Mouse (Mus musculus): ENCODE results near the gene Cnr2. TPM values are rescaled to one million over a fixed set of nuclear protein-coding genes. Genes with fewer than 3 reads are reported as not detected.
A peak's percentile ranks its signal among the peaks of the same experiment; 100 is the strongest.

The Cnr2 gene
- polyA plus RNA-seq, 1 experiment from 2014 or later = 0.06 TPM

GRCm38 (mm10) chr4:135856223-135857091, 38.7 kb upstream of the Cnr2 start:
- no peaks in the 10 kb centered on the region for H3K27me3 ChIP-seq (ENCODE audit: control insufficient read depth, insufficient read depth, low read depth, low read length)
- H3K4me2 ChIP-seq (ENCODE audit: low read length) = peak overlapping the region; percentile 53
- ATAC-seq = peak; percentile 78
- peak overlapping the region; percentile 95 for H3K9ac ChIP-seq (ENCODE audit: low read depth, low read length)
- WGBS = under 1% methylated on average over 75 of the region's 91 CpGs
- no peaks in the 10 kb centered on the region for H3K36me3 ChIP-seq (ENCODE audit: control insufficient read depth, insufficient read depth, low read length)
- peak overlapping the region; percentile 98 for H3K4me3 ChIP-seq (ENCODE audit: low read depth, low read length)
- no peaks in the 10 kb centered on the region for H3K9me3 ChIP-seq (replicated peaks; ENCODE audit: control insufficient read depth, low read length, poor library complexity, severe bottlenecking)
- peak overlapping the region; percentile 96 for H3K27ac ChIP-seq (ENCODE audit: low read length)
- H3K4me1 ChIP-seq (ENCODE audit: control insufficient read depth, insufficient read depth, low read length) = peaks cover 42% of the 10 kb centered on the region

GRCm38 (mm10) chr4:135857597-135858186, 37.5 kb upstream of the Cnr2 start:
- Histone ChIP-seq H3K9me3 (replicated peaks; ENCODE audit: control insufficient read depth, low read length, poor library complexity, severe bottlenecking) (no peaks in the 10 kb centered on the region), H3K4me1 (ENCODE audit: control insufficient read depth, insufficient read depth, low read length) (peaks cover 42% of the 10 kb centered on the region), H3K4me2 (ENCODE audit: low read length) (peak overlapping the region; percentile 53), H3K36me3 (ENCODE audit: control insufficient read depth, insufficient read depth, low read length) (no peaks in the 10 kb centered on the region), H3K4me3 (ENCODE audit: low read depth, low read length) (peak overlapping the region; percentile 98), H3K27me3 (ENCODE audit: control insufficient read depth, insufficient read depth, low read depth, low read length) (no peaks in the 10 kb centered on the region), H3K27ac (ENCODE audit: low read length) (no peak overlapping the region), H3K9ac (ENCODE audit: low read depth, low read length) (peak overlapping the region; percentile 14; the same call in 1 of the 2 replicates)
- WGBS = 3% methylated on average over 7 of the region's 7 CpGs
- no peak for ATAC-seq

GRCm38 (mm10) chr4:135868996-135869395, 26.2 kb upstream of the Cnr2 start:
- no peak for ATAC-seq
- Histone ChIP-seq H3K27me3 (ENCODE audit: control insufficient read depth, insufficient read depth, low read depth, low read length) (no peaks in the 10 kb centered on the region), H3K36me3 (ENCODE audit: control insufficient read depth, insufficient read depth, low read length) (peaks cover 7% of the 10 kb centered on the region), H3K9me3 (replicated peaks; ENCODE audit: control insufficient read depth, low read length, poor library complexity, severe bottlenecking) (no peaks in the 10 kb centered on the region), H3K4me2 (ENCODE audit: low read length) (no peak overlapping the region), H3K4me1 (ENCODE audit: control insufficient read depth, insufficient read depth, low read length) (peaks cover 20% of the 10 kb centered on the region), H3K4me3 (ENCODE audit: low read depth, low read length) (no peak overlapping the region), H3K9ac (ENCODE audit: low read depth, low read length) (no peak overlapping the region), H3K27ac (ENCODE audit: low read length) (no peak overlapping the region)
- 67% methylated on average over 2 of the region's 2 CpGs for WGBS

GRCm38 (mm10) chr4:135870227-135871023, 24.8 kb upstream of the Cnr2 start:
- 34% methylated on average over 2 of the region's 2 CpGs for WGBS
- no peak for ATAC-seq

GRCm38 (mm10) chr4:135872015-135872414, 23.2 kb upstream of the Cnr2 start:
- H3K27me3 ChIP-seq (ENCODE audit: control insufficient read depth, insufficient read depth, low read depth, low read length) = no peaks in the 10 kb centered on the region
- no peaks in the 10 kb centered on the region for H3K9me3 ChIP-seq (replicated peaks; ENCODE audit: control insufficient read depth, low read length, poor library complexity, severe bottlenecking)
- H3K4me3 ChIP-seq (ENCODE audit: low read depth, low read length) = peak overlapping the region; percentile 79
- H3K4me1 ChIP-seq (ENCODE audit: control insufficient read depth, insufficient read depth, low read length) = peaks cover 33% of the 10 kb centered on the region
- H3K36me3 ChIP-seq (ENCODE audit: control insufficient read depth, insufficient read depth, low read length) = peaks cover 7% of the 10 kb centered on the region
- WGBS = 42% methylated on average over 3 of the region's 3 CpGs
- ATAC-seq = no peak
- H3K4me2 ChIP-seq (ENCODE audit: low read length) = peak overlapping the region; percentile 75
- no peak overlapping the region for H3K27ac ChIP-seq (ENCODE audit: low read length)
- no peak overlapping the region for H3K9ac ChIP-seq (ENCODE audit: low read depth, low read length)

More at GRCm38 (mm10) chr4:135870227-135871023, 24.8 kb upstream of the Cnr2 start:
- no peak overlapping the region for H3K27ac ChIP-seq (ENCODE audit: low read length)
- H3K4me1 ChIP-seq (ENCODE audit: control insufficient read depth, insufficient read depth, low read length) = peaks cover 23% of the 10 kb centered on the region
- peaks cover 7% of the 10 kb centered on the region for H3K36me3 ChIP-seq (ENCODE audit: control insufficient read depth, insufficient read depth, low read length)
- peak overlapping the region; percentile 28 for H3K4me2 ChIP-seq (ENCODE audit: low read length)
- no peaks in the 10 kb centered on the region for H3K9me3 ChIP-seq (replicated peaks; ENCODE audit: control insufficient read depth, low read length, poor library complexity, severe bottlenecking)
- H3K9ac ChIP-seq (ENCODE audit: low read depth, low read length) = 0 out of 2 replicates have a peak overlapping the region, but pooled peaks have one; percentile 41
- no peaks in the 10 kb centered on the region for H3K27me3 ChIP-seq (ENCODE audit: control insufficient read depth, insufficient read depth, low read depth, low read length)
- H3K4me3 ChIP-seq (ENCODE audit: low read depth, low read length) = no peak overlapping the region

- Histone ChIP-seq H3K4me1 (ENCODE audit: control insufficient read depth, insufficient read depth, low read length) (peaks cover 33% of the 10 kb centered on the region), H3K36me3 (ENCODE audit: control insufficient read depth, insufficient read depth, low read length) (peaks cover 7% of the 10 kb centered on the region), H3K4me3 (ENCODE audit: low read depth, low read length) (peak overlapping the region; percentile 79), H3K27ac (ENCODE audit: low read length) (peak overlapping the region; percentile 99), H3K9ac (ENCODE audit: low read depth, low read length) (peak overlapping the region; percentile 88), H3K27me3 (ENCODE audit: control insufficient read depth, insufficient read depth, low read depth, low read length) (no peaks in the 10 kb centered on the region), H3K9me3 (replicated peaks; ENCODE audit: control insufficient read depth, low read length, poor library complexity, severe bottlenecking) (no peaks in the 10 kb centered on the region), H3K4me2 (ENCODE audit: low read length) (peak overlapping the region; percentile 75)
- 6% methylated on average over 17 of the region's 17 CpGs for WGBS
- no peak for ATAC-seq
These were observed 22.4 kb upstream of the Cnr2 start for GRCm38 (mm10) chr4:135872589-135873391.

GRCm38 (mm10) chr4:135873526-135874202, 21.5 kb upstream of the Cnr2 start, which contains the start of gene Pnrc2:
Gene Pnrc2 (minus strand): TSS chr4:135873850.
- Histone ChIP-seq H3K4me1 (ENCODE audit: control insufficient read depth, insufficient read depth, low read length) (peaks cover 33% of the 10 kb centered on the region), H3K27me3 (ENCODE audit: control insufficient read depth, insufficient read depth, low read depth, low read length) (no peaks in the 10 kb centered on the region), H3K36me3 (ENCODE audit: control insufficient read depth, insufficient read depth, low read length) (peaks cover 7% of the 10 kb centered on the region), H3K9me3 (replicated peaks; ENCODE audit: control insufficient read depth, low read length, poor library complexity, severe bottlenecking) (no peaks in the 10 kb centered on the region), H3K4me3 (ENCODE audit: low read depth, low read length) (peak within 1 kb of the TSS; percentile 79), H3K9ac (ENCODE audit: low read depth, low read length) (peak within 1 kb of the TSS; percentile 88), H3K4me2 (ENCODE audit: low read length) (peak within 1 kb of the TSS; percentile 83), H3K27ac (ENCODE audit: low read length) (peak within 1 kb of the TSS; percentile 99)
- peak; percentile 94 for ATAC-seq
- WGBS = under 1% methylated on average over 57 of the region's 60 CpGs

All from midbrain, embryonic 16.5 days (tissue).